Mouse (Mus musculus): ENCODE measurements around the gene Golm1.

Gene Golm1

DNA sequence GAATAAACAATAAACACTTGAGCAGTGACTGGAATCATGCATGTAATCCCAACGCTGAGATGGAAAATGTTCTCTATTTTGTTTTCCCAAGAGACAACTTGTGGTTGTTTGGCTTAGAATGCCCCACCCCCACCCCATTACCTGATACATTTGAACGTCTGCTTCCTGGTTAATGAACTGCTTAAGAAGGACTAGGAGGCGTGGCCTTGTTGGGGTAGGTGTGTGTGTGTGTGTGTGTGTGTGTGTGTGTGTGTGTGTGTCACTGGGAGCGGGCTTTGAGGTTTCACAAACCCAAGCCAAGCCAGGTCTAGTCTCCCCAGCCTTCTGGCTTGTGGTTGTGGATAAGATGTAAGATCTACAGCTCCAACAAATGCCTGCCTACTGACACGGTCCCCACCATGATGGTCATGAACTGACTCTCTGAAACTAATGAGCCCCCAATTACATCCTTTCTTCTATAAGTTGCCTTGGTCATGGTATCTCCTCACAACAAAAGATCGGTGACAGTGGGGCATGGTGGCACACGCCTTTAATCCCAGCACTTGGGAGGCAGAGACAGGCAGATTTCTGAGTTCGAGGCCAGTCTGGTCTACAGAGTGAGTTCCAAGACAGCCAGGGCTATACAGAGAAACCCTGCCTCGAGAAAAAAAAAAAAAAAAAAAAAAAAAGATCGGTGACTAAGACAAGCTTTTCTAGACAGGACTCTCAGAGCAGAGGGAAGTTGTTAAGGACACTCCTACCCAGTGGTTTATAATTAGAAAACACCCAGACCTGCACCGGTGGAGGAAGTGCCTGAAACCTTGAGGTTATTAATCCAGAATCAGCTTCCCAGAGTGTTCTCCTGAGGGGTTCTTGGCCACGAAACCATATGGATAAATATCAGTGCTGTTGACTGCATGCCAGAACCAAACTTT lies 962 bp upstream of the Golm1 start:
- in situ Hi-C loops (cut with MboI, MseI) = no loop called here

DNA sequence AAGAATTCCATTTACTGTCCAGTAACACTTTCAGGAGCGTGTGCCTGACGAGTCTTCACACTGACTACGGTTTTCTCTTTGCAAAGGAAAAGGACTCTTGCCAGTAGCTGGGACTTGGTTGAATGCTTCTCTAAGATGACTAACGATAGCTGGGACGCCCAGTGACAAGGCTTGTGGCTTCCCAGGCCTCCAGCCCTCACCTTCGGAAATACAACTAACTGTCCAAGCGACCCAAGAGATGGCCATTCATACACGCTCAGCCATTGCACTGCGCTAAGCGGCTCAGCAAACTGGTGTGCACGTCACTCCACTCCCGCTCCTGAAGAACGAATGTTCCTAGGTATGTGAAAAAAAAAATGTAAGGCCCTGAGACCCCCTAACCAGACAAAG lies 855 bp downstream of the Golm1 start:
- in situ Hi-C loops (cut with MboI, MseI) = no loop called here

DNA sequence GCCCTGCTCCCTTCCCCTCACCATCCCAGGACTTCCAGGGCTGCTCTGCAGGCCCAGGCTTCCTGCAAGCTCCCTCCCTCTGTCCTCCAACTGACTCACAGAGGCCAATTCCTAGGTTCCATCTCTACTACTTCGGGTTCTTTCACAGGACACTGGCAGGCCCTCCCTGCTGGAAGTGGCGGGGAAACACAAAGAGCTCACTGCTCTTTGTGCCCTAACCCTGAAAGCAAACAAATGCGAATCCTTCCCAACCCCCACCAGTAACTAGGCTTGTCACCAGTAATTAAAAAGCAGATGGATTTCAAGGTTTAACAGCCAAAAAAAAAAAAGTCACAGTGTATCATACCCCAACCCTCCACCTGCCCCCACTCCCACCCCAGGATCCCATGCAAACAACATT lies 1.4 kb downstream of the Golm1 start:
- in situ Hi-C loops (cut with MboI, MseI) = no loop called here

DNA sequence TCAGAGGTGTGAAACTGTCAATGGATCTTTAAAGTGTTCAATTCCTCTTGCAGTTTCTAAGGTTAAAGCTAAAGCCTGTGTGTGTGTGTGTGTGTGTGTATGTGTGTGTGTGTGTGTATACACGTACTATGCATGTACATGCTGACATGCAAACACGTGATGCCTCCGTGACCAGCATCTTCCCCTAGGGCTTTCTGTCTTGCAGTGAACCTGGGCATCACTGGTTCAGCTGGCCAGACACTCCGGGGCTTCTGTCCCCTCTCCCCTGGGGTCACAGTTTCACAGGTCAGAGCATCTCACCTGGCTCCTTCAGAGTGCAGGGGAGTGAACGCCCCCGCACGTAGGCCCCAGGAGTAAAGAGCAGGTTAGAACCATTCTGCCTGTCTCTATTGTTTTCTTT lies 2.0 kb downstream of the Golm1 start:
- in situ Hi-C loops (cut with MboI, MseI) = no loop called here

DNA sequence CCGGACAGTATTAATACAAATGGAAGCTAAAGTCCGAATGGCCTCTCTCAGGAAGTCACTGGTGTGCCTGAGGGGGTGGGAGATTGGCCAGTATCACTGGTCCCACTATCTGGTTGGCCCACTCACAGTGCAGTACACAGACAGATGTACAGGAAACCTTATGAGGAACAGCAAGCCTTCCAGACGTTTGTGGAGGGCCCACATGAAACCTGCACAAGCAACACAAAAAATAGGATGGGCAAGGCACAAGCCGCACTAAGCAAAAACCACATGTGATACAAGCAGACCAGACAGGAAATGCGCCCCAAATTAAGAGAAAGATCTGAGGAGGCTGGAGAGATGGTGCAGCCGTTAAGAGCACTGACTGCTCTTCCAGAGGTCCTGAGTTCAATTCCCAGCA lies 3.4 kb downstream of the Golm1 start:
- in situ Hi-C loops (cut with MboI, MseI) = no loop called here

DNA sequence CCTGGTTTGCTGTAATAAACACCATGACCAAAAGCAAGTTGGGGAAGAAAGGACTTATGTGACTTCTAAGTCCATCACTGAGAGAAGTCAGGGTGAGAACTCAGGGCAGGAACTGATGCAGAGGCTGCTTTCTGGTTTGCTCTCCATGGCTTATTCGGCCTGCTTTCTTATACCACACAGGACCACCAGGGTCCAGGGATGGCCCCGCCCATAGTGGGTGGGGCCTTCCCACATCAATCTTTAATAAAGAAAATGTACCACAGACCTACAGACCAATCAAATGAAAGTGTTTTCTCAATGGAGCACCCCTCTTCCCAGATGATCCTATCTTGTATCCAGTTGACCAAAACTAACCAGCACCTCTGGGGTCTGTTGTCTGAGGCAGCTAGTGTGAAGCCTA lies 4.1 kb downstream of the Golm1 start:
- in situ Hi-C loops (cut with MboI, MseI) = no loop called here

DNA sequence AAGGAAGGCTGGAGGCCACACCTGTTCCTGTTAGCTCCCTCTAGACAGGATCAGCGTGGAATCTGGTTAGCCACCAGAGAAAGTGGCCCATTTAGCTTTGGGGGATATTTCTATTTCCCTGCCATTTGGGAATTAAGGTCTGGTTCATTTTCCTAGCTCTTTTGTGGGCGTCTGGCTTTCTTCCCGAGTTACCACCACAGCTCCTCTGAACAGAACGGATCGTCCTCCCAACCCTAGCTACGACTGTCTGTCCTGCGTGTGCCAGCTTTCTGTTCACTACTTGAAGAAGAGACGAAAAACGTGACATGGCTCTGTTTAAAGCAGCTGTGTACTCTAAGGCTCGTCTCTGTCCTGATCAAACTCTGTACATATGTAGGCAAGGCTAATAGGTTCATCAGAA lies 5.7 kb downstream of the Golm1 start:
- in situ Hi-C loops (cut with MboI, MseI) = no loop called here

DNA sequence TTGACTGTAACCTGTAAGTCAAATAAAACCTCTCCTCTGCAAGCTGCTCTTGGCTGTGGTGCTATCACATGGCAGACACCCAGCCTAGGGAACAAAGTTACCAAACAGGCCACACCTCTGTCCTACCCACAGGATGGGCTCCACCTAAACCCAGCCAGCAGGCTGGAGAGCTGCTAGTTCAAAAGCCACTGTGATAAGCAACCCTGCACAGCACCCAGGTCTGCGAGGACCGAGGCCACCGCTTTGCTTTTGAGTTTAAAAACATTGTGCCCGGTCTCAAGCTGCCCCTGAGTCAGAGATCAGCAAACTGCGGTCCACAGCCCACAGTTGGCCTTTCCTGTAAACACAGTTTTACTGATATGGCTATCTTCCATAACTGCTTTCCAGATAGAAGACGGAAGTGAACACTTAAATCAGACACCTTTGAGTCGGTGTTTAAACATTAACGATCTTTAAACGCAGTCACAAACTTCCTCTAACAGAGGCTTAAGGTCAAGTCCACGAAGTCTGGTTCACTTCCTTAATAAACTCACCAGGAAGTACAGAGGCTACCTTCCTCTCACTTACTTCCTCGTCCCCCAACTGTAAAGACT lies 7.0 kb downstream of the Golm1 start:
- in situ Hi-C loops (cut with MboI, MseI) = no loop called here

DNA sequence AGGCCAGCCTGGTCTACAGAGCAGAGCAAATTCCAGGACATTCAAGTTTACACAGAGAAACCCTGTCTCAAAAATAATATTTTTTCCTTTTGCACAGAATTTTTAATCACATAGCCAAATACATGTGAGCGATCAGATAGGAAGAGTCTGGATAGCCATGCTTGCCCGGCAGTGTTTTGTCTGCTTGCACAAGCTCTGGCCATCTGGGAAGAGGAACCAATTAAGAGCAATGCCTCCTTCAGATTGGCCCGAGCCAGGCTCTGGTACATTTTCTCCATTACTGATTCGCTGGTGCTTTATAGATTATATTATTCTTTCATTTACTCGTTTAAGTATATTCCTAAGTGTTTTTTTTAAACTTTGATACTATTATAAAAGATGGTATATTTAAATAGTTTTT lies 7.8 kb downstream of the Golm1 start:
- in situ Hi-C loops (cut with MboI, MseI) = no loop called here

DNA sequence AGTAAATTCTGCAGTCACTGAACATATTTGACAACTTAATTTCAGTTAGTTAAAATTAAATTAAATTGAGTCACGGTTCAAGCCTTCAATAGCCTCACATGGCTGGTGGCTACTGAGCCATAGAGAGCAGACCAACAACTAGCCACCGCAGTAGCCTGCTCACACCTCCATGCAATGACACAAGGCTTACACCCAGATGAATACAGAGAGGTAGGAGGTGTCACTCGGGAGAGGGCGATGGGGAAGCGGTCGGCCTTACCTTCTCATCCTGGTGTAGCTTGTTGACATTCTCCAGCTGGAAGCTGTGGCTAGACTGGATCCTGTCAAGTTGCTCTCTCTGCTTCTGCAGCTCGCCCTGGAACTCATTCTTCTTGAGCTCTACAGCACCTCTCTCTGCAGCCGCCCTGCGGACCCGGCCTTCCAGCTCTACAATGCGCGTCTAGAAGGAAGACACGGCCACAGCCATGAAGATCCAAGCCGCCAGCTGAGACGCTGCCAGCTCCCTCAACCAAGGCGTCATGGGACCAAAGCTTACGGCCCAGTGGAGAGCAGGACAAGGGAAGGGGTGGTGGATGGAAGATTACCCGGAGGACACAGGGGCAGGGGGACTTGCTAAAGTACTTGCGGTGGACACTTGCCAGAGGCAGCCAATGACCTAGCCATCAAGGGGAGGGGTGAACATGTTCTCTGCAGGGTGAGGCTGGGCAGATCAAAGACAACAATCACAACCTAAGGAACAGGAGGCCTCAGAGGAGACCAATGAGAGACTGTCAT lies 11.5 kb downstream of the Golm1 start:
- in situ Hi-C loops (cut with MboI, MseI) = no loop called here

DNA sequence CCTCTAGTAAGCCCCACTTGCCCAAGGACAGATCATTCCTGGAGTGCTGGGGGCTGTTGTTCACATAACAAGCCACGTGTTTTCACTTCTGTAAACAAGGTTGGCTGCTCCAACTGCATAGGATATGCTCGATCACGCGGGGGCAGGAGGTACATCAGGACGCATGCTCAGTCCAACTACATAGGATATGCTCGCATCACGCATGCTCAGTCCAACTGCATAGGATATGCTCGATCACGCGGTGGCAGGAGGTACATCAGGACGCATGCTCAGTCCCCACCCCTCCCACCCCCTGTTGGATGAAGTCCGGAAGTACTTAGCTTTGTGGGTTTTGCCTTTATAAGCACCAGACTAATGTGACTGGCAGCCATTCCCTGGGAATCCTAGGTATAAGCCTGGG lies 13.6 kb downstream of the Golm1 start:
- in situ Hi-C loops (cut with MboI, MseI) = no loop called here

DNA sequence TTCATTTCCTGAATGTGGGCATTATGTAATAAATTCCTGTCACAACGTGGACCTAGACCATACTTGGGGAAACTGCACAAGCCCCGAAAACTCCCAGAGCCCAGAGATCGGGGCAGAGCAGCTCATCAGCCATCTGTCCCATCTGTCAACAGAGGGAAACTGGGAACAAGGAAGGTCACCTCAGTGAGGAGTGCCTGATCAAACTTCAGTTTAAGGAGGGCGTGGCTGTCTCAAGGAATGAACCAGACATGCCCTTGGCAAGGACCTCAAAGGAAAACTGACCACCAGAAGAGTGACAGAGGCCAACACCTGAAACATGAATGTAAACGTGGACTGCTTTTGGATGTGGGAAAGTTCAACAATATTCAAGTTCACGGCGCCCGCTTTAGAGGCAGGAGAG lies 14.2 kb downstream of the Golm1 start:
- in situ Hi-C loops (cut with MboI, MseI) = no loop called here

DNA sequence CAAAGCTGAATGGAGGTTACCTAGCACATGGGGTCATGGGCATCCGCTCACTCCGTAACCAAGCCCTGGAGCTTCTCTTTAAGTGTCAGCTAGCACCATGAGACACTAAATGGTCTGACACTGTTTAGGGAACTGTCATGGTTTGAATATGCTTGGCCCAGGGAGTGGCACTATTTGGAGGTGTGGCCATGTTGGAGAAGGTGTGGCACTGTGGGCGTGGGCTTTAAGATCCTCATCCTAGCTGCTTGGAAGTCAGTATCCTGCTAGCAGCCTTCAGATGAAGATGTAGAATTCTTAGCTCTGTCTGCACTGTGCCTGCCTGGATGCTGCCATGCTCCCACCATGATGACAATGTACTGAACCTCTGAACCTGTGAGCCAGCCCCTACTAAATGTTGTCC lies 15.2 kb downstream of the Golm1 start:
- in situ Hi-C loops (cut with MboI, MseI) = no loop called here

DNA sequence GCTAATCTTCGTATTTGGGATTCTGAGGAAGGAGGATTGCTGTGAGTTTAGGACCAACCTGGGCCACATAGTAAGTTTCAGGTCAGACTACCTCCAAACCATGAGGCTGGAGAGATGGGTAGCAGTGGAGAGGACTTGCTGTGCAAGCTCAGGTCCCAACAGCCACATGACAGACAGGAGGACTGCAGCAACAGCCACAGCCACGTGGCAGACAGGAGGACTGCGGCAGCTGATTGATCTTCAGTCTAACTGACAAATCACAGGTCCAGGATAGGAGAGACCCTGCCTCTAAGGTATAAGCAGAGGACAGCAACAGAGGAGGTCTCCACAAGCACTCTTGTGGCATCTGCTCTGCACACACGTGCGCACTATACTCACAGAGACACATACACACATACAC lies 17.8 kb downstream of the Golm1 start:
- in situ Hi-C loops (cut with MboI, MseI) = no loop called here

DNA sequence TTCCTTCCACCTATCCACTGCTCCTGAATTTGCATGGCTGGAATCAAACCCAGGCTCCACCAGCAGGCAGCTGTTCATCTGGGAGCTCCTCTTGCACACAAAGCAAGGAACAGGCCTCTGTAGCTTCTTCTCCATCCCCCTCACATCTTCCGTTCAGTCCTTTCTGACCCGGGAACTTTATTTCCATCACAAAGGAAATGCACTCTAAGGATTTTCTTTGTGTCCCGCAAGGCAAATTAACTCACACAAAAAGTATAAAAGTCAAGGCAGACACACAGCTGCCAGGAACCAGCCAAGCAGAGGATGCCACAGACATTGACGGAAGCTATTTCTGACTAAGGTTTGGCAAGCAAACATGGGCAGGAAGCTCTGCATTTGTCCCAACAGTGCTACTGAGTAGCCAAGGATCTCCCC lies 18.6 kb downstream of the Golm1 start:
- in situ Hi-C loops (cut with MboI, MseI) = no loop called here

DNA sequence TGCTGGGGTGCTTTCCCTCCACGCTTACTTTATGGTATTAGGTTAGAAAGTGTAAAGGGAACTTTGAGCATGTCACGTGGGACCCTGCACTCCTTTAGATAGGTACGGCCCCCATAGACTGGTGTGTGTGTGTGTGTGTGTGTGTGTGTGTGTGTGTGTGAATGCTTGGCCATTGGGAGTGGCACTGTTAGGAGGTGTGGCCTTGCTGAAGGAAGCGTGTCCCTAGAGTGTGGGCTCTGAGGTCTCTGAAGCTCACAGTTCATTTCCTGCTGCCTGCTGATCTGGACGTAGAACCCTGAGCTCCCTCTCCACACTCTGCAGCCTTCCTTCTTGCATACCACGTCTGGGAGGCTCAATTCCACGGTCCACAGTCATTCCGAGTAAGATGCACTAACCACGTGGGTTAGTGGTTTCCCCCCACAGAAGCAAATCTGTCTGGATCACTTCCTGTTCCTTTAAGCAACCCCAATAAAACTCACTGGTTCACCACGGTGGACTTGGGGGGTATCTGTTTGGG lies 19.2 kb downstream of the Golm1 start:
- in situ Hi-C loops (cut with MboI, MseI) = no loop called here

DNA sequence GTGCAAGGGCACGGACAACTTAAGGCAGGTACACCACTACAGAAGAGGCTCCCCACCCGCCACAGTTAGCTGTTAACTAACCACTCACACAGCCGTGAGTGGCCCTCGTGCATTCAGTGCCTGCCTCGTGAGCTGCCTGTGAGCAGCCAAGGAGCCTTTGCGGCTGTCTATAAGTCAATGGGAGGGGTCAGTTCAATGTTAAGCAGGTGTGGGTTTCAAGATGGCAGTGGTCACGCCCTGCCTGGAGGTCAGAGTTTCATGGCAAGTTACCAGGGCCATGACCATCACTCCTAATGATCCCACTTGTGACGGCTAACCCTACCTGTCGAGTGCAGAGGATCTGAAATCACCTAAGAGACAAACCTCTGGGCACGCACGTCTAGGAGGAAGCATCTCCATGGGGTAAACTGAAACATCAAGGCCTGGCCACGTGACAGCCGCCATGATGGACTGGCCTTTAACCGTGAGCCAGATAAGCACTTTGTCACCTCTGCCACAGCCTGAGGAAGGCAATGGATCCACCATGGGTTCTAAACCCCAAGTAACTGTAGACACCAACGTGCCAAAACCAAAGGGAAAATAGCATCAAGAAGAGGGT lies 19.8 kb downstream of the Golm1 start:
- in situ Hi-C loops (cut with MboI, MseI) = no loop called here

DNA sequence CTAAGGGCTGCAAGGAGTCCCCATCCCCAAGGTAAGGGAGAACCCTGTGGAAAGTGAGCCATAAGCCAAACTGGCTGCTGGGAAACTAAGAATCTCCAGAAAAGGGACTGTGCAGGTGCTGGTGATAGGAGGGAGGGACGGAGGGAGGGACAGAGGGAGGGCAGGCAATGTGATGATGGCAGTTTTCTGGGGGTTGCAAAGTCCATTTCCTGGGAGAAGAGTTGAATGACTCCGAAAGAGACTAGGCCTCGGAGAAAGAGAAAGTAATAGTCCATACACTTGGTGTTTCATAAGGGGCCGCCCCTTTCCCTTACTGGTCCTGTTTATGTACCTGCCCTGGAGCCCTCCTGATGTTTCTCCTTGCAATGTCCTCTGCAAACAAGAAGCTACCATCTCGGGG lies 21.1 kb downstream of the Golm1 start:
- in situ Hi-C loops (cut with MboI, MseI) = no loop called here

DNA sequence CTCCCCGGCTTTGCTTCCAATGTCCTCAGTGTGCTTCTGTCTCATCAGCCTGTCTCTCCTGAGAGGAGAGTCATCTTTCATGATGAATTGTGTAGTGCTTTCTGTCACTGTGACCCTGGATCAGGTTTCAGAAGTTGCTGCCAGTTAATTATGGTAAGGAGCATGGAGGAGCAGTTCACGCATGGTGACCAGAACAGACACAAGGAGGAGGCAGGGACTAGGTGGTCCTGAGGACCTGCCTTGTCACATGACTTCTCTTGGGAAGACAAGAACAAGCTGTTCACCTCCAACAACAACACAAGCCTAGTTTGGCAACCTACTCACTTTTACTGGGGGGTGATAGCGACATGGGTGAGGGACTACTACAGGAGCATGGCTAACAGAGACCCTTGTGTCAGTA lies 22.5 kb downstream of the Golm1 start:
- in situ Hi-C loops (cut with MboI, MseI) = no loop called here

DNA sequence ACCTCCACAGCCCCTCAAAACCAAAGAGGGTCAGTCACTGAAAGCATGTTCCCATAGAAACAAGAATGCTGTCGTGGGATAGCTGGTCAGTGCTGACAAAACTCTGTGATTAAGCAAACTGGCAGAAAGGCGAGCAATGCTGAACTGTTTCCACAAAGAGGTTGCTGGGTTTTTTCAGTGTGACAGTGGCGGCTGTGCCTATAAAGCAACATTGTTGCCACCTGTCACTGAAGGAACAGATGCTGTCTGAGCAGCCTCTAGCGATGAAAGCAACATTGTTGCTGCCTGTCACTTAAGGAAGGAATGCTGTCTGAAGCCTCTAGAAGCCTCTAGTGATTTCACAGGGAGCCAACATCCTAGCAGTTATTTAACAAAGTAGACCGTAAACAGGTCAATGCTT lies 23.0 kb downstream of the Golm1 start:
- in situ Hi-C loops (cut with MboI, MseI) = no loop called here

DNA sequence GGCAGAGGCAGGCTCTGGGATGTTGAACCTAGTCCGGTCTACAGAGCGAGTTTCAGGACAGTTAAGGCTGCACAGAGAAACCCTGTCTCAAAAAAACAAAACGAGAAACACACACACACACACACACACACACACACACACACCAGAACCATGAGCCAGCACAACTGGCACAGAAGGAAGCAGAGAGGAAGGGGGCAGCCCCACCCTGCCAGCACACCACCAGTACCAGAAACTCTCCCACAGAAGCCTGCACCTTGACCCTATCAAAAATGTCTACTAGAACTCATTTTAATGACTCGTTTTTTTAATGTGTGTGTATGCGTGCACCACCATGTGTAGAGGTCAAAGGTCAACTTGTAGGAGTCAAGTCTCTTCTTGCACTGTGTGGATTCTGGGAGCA lies 25.8 kb downstream of the Golm1 start:
- in situ Hi-C loops (cut with MboI, MseI) = no loop called here

DNA sequence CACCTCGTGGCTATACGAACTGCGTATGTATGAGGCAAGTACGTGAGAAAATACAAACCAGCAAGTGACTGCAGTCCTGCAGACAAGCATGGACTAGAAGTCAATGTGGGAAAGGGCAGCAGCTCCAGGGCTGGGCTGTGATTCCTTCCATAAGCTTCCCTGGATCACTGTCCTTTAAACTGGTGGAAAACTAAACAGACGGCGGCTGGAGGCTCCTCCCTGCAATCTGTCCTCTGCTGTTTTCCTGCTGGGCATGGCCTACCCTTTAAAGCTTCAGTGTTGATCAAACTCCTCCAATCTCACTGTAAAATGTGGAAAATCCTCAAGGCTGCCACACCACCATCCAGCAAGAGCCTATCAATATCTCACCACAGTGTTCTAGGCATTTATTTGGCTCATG lies 27.0 kb downstream of the Golm1 start:
- in situ Hi-C loops (cut with MboI, MseI) = no loop called here

Data from regulatory T cell (primary cell).